Mouse (Mus musculus): ENCODE data around the gene Gm20388. TPM values are rescaled to one million over a fixed set of nuclear protein-coding genes. Genes with fewer than 3 reads are reported as not detected.

The Gm20388 gene
- polyA plus RNA-seq, 1 experiment from 2014 or later: 8.3 TPM

- H3K27ac ChIP-seq (ENCODE audit: low read depth): no peak overlapping the region
- no peak overlapping the region for H3K4me3 ChIP-seq (ENCODE audit: low read depth, low read length)
- no peaks in the 10 kb centered on the region for H3K4me1 ChIP-seq (replicated peaks; ENCODE audit: control insufficient read depth, insufficient read depth, low read length)
- DNase-seq (ENCODE audit: low spot score) (no peak), ATAC-seq (replicated peaks; ENCODE audit: low FRiP score, low TSS enrichment, low read depth) (no peak)
- 0 out of 2 replicates have a peak, but pooled peaks cover 3% of the 10 kb centered on the region for H3K27me3 ChIP-seq (replicated peaks; ENCODE audit: control insufficient read depth, insufficient read depth, low read length)
- H3K36me3 ChIP-seq (ENCODE audit: control insufficient read depth, insufficient read depth, low read length): no peaks in the 10 kb centered on the region
- H3K9me3 ChIP-seq (ENCODE audit: control insufficient read depth, low read length): no peaks in the 10 kb centered on the region
- no peak overlapping the region for H3K9ac ChIP-seq (ENCODE audit: low read length)
- no peak overlapping the region for H3K4me2 ChIP-seq (ENCODE audit: low read length)
- WGBS: 62% methylated on average over 11 of the region's 11 CpGs
These were observed 2801.3 kb downstream of the Gm20388 start for GRCm38 (mm10) chr8:122711891-122712365.

- Histone ChIP-seq H3K9me3 (ENCODE audit: control insufficient read depth, low read length) (no peaks in the 10 kb centered on the region), H3K27ac (ENCODE audit: low read depth) (no peak overlapping the region), H3K4me2 (ENCODE audit: low read length) (no peak overlapping the region), H3K4me3 (ENCODE audit: low read depth, low read length) (no peak overlapping the region), H3K4me1 (replicated peaks; ENCODE audit: control insufficient read depth, insufficient read depth, low read length) (no peaks in the 10 kb centered on the region), H3K27me3 (replicated peaks; ENCODE audit: control insufficient read depth, insufficient read depth, low read length) (0 out of 2 replicates have a peak, but pooled peaks cover 3% of the 10 kb centered on the region), H3K36me3 (ENCODE audit: control insufficient read depth, insufficient read depth, low read length) (no peaks in the 10 kb centered on the region), H3K9ac (ENCODE audit: low read length) (no peak overlapping the region)
- WGBS: 76% methylated on average over 12 of the region's 12 CpGs
- DNase-seq (ENCODE audit: low spot score) (no peak), ATAC-seq (replicated peaks; ENCODE audit: low FRiP score, low TSS enrichment, low read depth) (no peak)
These were observed 2801.9 kb downstream of the Gm20388 start for GRCm38 (mm10) chr8:122712411-122713156.

GRCm38 (mm10) chr8:122713157-122713518, 2802.5 kb downstream of the Gm20388 start:
- WGBS: 93% methylated on average over 5 of the region's 5 CpGs
- H3K27ac ChIP-seq (ENCODE audit: low read depth): no peak overlapping the region
- H3K4me2 ChIP-seq (ENCODE audit: low read length): no peak overlapping the region
- no peak overlapping the region for H3K9ac ChIP-seq (ENCODE audit: low read length)
- no peaks in the 10 kb centered on the region for H3K36me3 ChIP-seq (ENCODE audit: control insufficient read depth, insufficient read depth, low read length)
- ATAC-seq (replicated peaks; ENCODE audit: low FRiP score, low TSS enrichment, low read depth): no peak
- no peak for DNase-seq (ENCODE audit: low spot score)
- no peak overlapping the region for H3K4me3 ChIP-seq (ENCODE audit: low read depth, low read length)
- 0 out of 2 replicates have a peak, but pooled peaks cover 3% of the 10 kb centered on the region for H3K27me3 ChIP-seq (replicated peaks; ENCODE audit: control insufficient read depth, insufficient read depth, low read length)
- no peaks in the 10 kb centered on the region for H3K4me1 ChIP-seq (replicated peaks; ENCODE audit: control insufficient read depth, insufficient read depth, low read length)
- no peaks in the 10 kb centered on the region for H3K9me3 ChIP-seq (ENCODE audit: control insufficient read depth, low read length)

DNA sequence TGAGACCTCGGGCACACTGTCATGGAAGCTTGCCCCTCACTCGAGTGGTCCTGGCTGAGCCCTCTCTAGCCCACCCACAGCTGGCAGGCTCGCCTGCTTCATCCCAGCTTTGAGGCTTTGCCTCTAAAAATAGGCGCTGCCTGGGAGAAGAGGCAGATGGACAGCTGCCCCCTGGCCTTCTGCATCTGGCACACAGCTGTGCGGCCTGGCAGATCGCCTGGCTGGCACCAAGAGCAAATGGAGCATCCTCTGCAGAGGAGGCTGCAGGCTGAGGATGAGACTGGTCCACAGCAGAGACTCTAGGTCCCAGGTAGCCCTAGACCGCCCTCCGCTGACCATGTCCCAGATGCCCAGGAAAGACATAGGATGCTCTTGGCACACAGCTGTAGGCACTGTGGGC, 2805.9 kb downstream of the Gm20388 start:
- H3K4me2 ChIP-seq (ENCODE audit: low read length): no peak overlapping the region
- DNase-seq (ENCODE audit: low spot score) (no peak), ATAC-seq (replicated peaks; ENCODE audit: low FRiP score, low TSS enrichment, low read depth) (no peak)
- H3K27me3 ChIP-seq (replicated peaks; ENCODE audit: control insufficient read depth, insufficient read depth, low read length): 0 out of 2 replicates have a peak, but pooled peaks cover 9% of the 10 kb centered on the region
- H3K4me3 ChIP-seq (ENCODE audit: low read depth, low read length): no peak overlapping the region
- no peaks in the 10 kb centered on the region for H3K4me1 ChIP-seq (replicated peaks; ENCODE audit: control insufficient read depth, insufficient read depth, low read length)
- no peak overlapping the region for H3K9ac ChIP-seq (ENCODE audit: low read length)
- H3K27ac ChIP-seq (ENCODE audit: low read depth): no peak overlapping the region
- H3K36me3 ChIP-seq (ENCODE audit: control insufficient read depth, insufficient read depth, low read length): no peaks in the 10 kb centered on the region
- 82% methylated on average over 8 of the region's 8 CpGs for WGBS
- H3K9me3 ChIP-seq (ENCODE audit: control insufficient read depth, low read length): no peaks in the 10 kb centered on the region

- H3K9ac ChIP-seq (ENCODE audit: low read length): no peak overlapping the region
- no peaks in the 10 kb centered on the region for H3K36me3 ChIP-seq (ENCODE audit: control insufficient read depth, insufficient read depth, low read length)
- H3K4me2 ChIP-seq (ENCODE audit: low read length): no peak overlapping the region
- DNase-seq (ENCODE audit: low spot score) (no peak), ATAC-seq (replicated peaks; ENCODE audit: low FRiP score, low TSS enrichment, low read depth) (no peak)
- H3K9me3 ChIP-seq (ENCODE audit: control insufficient read depth, low read length): no peaks in the 10 kb centered on the region
- H3K4me1 ChIP-seq (replicated peaks; ENCODE audit: control insufficient read depth, insufficient read depth, low read length): no peaks in the 10 kb centered on the region
- H3K4me3 ChIP-seq (ENCODE audit: low read depth, low read length): no peak overlapping the region
- no peak overlapping the region for H3K27ac ChIP-seq (ENCODE audit: low read depth)
- WGBS: 81% methylated on average over 10 of the region's 10 CpGs
- 0 out of 2 replicates have a peak, but pooled peaks cover 10% of the 10 kb centered on the region for H3K27me3 ChIP-seq (replicated peaks; ENCODE audit: control insufficient read depth, insufficient read depth, low read length)
These were observed 2807.3 kb downstream of the Gm20388 start for GRCm38 (mm10) chr8:122717869-122718509.

DNA sequence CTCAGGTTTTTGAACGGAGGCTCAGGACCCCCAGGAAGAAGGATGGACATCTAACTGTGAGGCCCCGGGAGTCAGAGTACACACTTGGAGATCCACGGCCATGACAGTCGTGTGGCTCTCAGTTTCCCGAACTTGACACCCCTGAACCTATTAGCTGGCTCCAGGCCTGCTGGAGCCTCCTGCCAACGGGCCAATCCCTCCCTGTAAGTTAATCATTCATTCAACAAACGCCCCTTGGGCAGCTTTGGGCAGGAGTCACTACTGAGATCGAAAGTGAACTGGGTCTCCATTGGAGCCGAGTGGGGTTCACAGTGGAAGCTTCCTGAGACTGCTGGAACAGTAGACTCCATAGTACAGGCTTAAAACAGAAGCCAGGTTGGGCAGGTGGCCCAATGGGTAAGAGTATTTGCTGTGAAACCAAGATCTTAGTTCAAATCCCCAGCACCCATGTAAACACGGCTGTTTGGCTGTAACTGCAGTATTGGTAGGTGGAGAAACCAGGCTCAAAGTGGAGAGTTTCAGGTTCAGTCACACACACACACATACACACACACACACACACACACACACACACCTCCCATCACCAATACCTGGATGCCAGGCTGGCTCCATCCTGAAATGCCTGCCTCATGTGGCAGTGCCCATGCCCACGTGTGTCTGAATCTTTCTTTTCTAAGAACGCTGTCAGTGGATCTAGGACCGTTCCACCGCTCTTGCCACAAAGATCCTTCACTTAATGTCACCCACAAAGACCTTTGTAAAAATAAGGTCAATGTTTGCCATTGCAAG, 2808.3 kb downstream of the Gm20388 start:
- no peak overlapping the region for H3K27ac ChIP-seq (ENCODE audit: low read depth)
- H3K4me3 ChIP-seq (ENCODE audit: low read depth, low read length): no peak overlapping the region
- no peaks in the 10 kb centered on the region for H3K36me3 ChIP-seq (ENCODE audit: control insufficient read depth, insufficient read depth, low read length)
- WGBS: 75% methylated on average over 14 of the region's 14 CpGs
- H3K4me1 ChIP-seq (replicated peaks; ENCODE audit: control insufficient read depth, insufficient read depth, low read length): no peaks in the 10 kb centered on the region
- no peak overlapping the region for H3K9ac ChIP-seq (ENCODE audit: low read length)
- 0 out of 2 replicates have a peak, but pooled peaks cover 10% of the 10 kb centered on the region for H3K27me3 ChIP-seq (replicated peaks; ENCODE audit: control insufficient read depth, insufficient read depth, low read length)
- ATAC-seq (replicated peaks; ENCODE audit: low FRiP score, low TSS enrichment, low read depth) (no peak), DNase-seq (ENCODE audit: low spot score) (no peak)
- no peak overlapping the region for H3K4me2 ChIP-seq (ENCODE audit: low read length)
- H3K9me3 ChIP-seq (ENCODE audit: control insufficient read depth, low read length): no peaks in the 10 kb centered on the region

GRCm38 (mm10) chr8:122719500-122720065, 2808.9 kb downstream of the Gm20388 start:
- DNase-seq (ENCODE audit: low spot score): no peak
- no peak overlapping the region for H3K4me3 ChIP-seq (ENCODE audit: low read depth, low read length)
- ATAC-seq (replicated peaks; ENCODE audit: low FRiP score, low TSS enrichment, low read depth): no peak; the same call in 1 of the 2 replicates
- no peaks in the 10 kb centered on the region for H3K4me1 ChIP-seq (replicated peaks; ENCODE audit: control insufficient read depth, insufficient read depth, low read length)
- WGBS: 36% methylated on average over 7 of the region's 7 CpGs
- no peaks in the 10 kb centered on the region for H3K9me3 ChIP-seq (ENCODE audit: control insufficient read depth, low read length)
- H3K4me2 ChIP-seq (ENCODE audit: low read length): no peak overlapping the region
- no peak overlapping the region for H3K27ac ChIP-seq (ENCODE audit: low read depth)
- no peaks in the 10 kb centered on the region for H3K36me3 ChIP-seq (ENCODE audit: control insufficient read depth, insufficient read depth, low read length)
- H3K27me3 ChIP-seq (replicated peaks; ENCODE audit: control insufficient read depth, insufficient read depth, low read length): 0 out of 2 replicates have a peak, but pooled peaks cover 10% of the 10 kb centered on the region
- no peak overlapping the region for H3K9ac ChIP-seq (ENCODE audit: low read length)

- ATAC-seq (replicated peaks; ENCODE audit: low FRiP score, low TSS enrichment, low read depth) (no peak), DNase-seq (ENCODE audit: low spot score) (no peak)
- H3K4me1 ChIP-seq (replicated peaks; ENCODE audit: control insufficient read depth, insufficient read depth, low read length): no peaks in the 10 kb centered on the region
- no peaks in the 10 kb centered on the region for H3K36me3 ChIP-seq (ENCODE audit: control insufficient read depth, insufficient read depth, low read length)
- no peaks in the 10 kb centered on the region for H3K9me3 ChIP-seq (ENCODE audit: control insufficient read depth, low read length)
- H3K4me2 ChIP-seq (ENCODE audit: low read length): peak overlapping the region; percentile 22; the same call in 1 of the 2 replicates
- peak overlapping the region; percentile 1; the same call in 1 of the 2 replicates for H3K4me3 ChIP-seq (ENCODE audit: low read depth, low read length)
- 0 out of 2 replicates have a peak, but pooled peaks cover 10% of the 10 kb centered on the region for H3K27me3 ChIP-seq (replicated peaks; ENCODE audit: control insufficient read depth, insufficient read depth, low read length)
- WGBS: 12% methylated on average over 25 of the region's 25 CpGs
- H3K9ac ChIP-seq (ENCODE audit: low read length): no peak overlapping the region
- no peak overlapping the region for H3K27ac ChIP-seq (ENCODE audit: low read depth)
These were observed 2809.6 kb downstream of the Gm20388 start for GRCm38 (mm10) chr8:122720070-122720729.
